Mouse (Mus musculus): Measurements from ENCODE around the gene Tmem120b. TPM values are rescaled to one million over a fixed set of nuclear protein-coding genes. Genes with fewer than 3 reads are reported as not detected.

The Tmem120b gene
- total RNA-seq, 2 experiments from 2014 or later = 17.8 to 19.6 TPM

GRCm38 (mm10) chr5:123143971-123144745 lies 75.9 kb downstream of the Tmem120b start:
- Histone ChIP-seq H3K4me3 (peak overlapping the region; percentile 76), H3K27ac (no peak overlapping the region)
- no peak for DNase-seq (ENCODE audit: low spot score in 2 of 2)
- no peak for TF ChIP-seq CTCF (conservative IDR thresholded peaks at IDR 0.05)

- no peak overlapping the region for H3K27ac ChIP-seq
- no peak for TF ChIP-seq CTCF (conservative IDR thresholded peaks at IDR 0.05)
- H3K4me3 ChIP-seq = peak overlapping the region; percentile 76
- no peak for DNase-seq (ENCODE audit: low spot score in 2 of 2)
Measured at GRCm38 (mm10) chr5:123144746-123145590, 76.8 kb downstream of the Tmem120b start.

GRCm38 (mm10) chr5:123146357-123146756 lies 78.1 kb downstream of the Tmem120b start:
- TF ChIP-seq CTCF (conservative IDR thresholded peaks at IDR 0.05) = no peak
- no peak overlapping the region for H3K27ac ChIP-seq

GRCm38 (mm10) chr5:123147569-123147968 lies 79.4 kb downstream of the Tmem120b start:
- no peak overlapping the region for H3K4me3 ChIP-seq
- TF ChIP-seq CTCF (conservative IDR thresholded peaks at IDR 0.05) = no peak
- no peak overlapping the region for H3K27ac ChIP-seq
- no peak for DNase-seq (ENCODE audit: low spot score in 2 of 2)

More at GRCm38 (mm10) chr5:123146357-123146756, 78.1 kb downstream of the Tmem120b start:
- no peak overlapping the region for H3K4me3 ChIP-seq
- no peak for DNase-seq (ENCODE audit: low spot score in 2 of 2)

- no peak for DNase-seq (ENCODE audit: low spot score in 2 of 2)
- Histone ChIP-seq H3K27ac (no peak overlapping the region), H3K4me3 (no peak overlapping the region)
- TF ChIP-seq CTCF (conservative IDR thresholded peaks at IDR 0.05) = no peak
Measured at GRCm38 (mm10) chr5:123148073-123148722, 80.0 kb downstream of the Tmem120b start.

GRCm38 (mm10) chr5:123149451-123150400 lies 81.5 kb downstream of the Tmem120b start:
- DNase-seq (ENCODE audit: low spot score in 2 of 2) = peak; percentile 88 to 94
- TF ChIP-seq CTCF (conservative IDR thresholded peaks at IDR 0.05) = peak; percentile 84
- Histone ChIP-seq H3K4me3 (peak overlapping the region; percentile 60), H3K27ac (peak overlapping the region; percentile 49; the same call in 1 of the 2 replicates)

- TF ChIP-seq CTCF (conservative IDR thresholded peaks at IDR 0.05) = no peak
- no peak for DNase-seq (ENCODE audit: low spot score in 2 of 2)
- no peak overlapping the region for H3K27ac ChIP-seq
Measured at GRCm38 (mm10) chr5:123150641-123151040, 82.4 kb downstream of the Tmem120b start.

GRCm38 (mm10) chr5:123151077-123151476 lies 82.9 kb downstream of the Tmem120b start:
- H3K4me3 ChIP-seq = peak overlapping the region; percentile 60
- TF ChIP-seq CTCF (conservative IDR thresholded peaks at IDR 0.05) = no peak
- no peak overlapping the region for H3K27ac ChIP-seq
- DNase-seq (ENCODE audit: low spot score in 2 of 2) = no peak

More at GRCm38 (mm10) chr5:123150641-123151040, 82.4 kb downstream of the Tmem120b start:
- H3K4me3 ChIP-seq = peak overlapping the region; percentile 60

GRCm38 (mm10) chr5:123151707-123152362 lies 83.6 kb downstream of the Tmem120b start:
- H3K27ac ChIP-seq = no peak overlapping the region
- no peak for TF ChIP-seq CTCF (conservative IDR thresholded peaks at IDR 0.05)
- H3K4me3 ChIP-seq = no peak overlapping the region
- DNase-seq (ENCODE audit: low spot score in 2 of 2) = no peak

- TF ChIP-seq CTCF (conservative IDR thresholded peaks at IDR 0.05) = no peak
Measured at GRCm38 (mm10) chr5:123152901-123153300, 84.7 kb downstream of the Tmem120b start.

GRCm38 (mm10) chr5:123155425-123155824 lies 87.2 kb downstream of the Tmem120b start:
- Histone ChIP-seq H3K27ac (no peak overlapping the region), H3K4me3 (no peak overlapping the region)
- peak; percentile 82 for TF ChIP-seq CTCF (conservative IDR thresholded peaks at IDR 0.05)
- peak; percentile 71 to 73 for DNase-seq (ENCODE audit: low spot score in 2 of 2)

More at GRCm38 (mm10) chr5:123152901-123153300, 84.7 kb downstream of the Tmem120b start:
- DNase-seq (ENCODE audit: low spot score in 2 of 2) = no peak
- no peak overlapping the region for H3K27ac ChIP-seq
- no peak overlapping the region for H3K4me3 ChIP-seq

Data from layer of hippocampus, adult 2 months (tissue).